Comparison of ENCODE assay signal across 8 mouse cellular contexts in genomic region chr2:32452441-32452971, GRCm38 (mm10). TPM values are rescaled to one million over a fixed set of nuclear protein-coding genes. Genes with fewer than 3 reads are reported as not detected.
DNase-seq lines count a peak whose midpoint lies in the region; ATAC-seq and TF ChIP-seq lines count a peak whose summit lies in the region.

No protein-coding gene starts in this region.

- peaks cover 15% of the 10 kb centered on the region; the same call in 1 of the 2 replicates for H3K36me3 ChIP-seq in heart, embryonic 10.5 days
- no peaks in the 10 kb centered on the region for H3K36me3 ChIP-seq in thymus, adult 2 months (ENCODE audit: control insufficient read depth, insufficient read depth, low read length)
- H3K36me3 ChIP-seq in hindbrain, embryonic 12.5 days: peaks cover 19% of the 10 kb centered on the region
- peaks cover 7% of the 10 kb centered on the region for H3K36me3 ChIP-seq in liver, postnatal 0 days (replicated peaks; ENCODE audit: insufficient read depth, low read length)

- 93% methylated on average over 16 of the region's 16 CpGs for WGBS in heart, embryonic 10.5 days
- 87% methylated on average over 16 of the region's 16 CpGs for WGBS in thymus, adult 2 months
- 94% methylated on average over 16 of the region's 16 CpGs for WGBS in hindbrain, embryonic 12.5 days
- 87% methylated on average over 16 of the region's 16 CpGs for WGBS in liver, postnatal 0 days (ENCODE audit: insufficient replicate concordance)

- H3K27ac ChIP-seq in heart, embryonic 10.5 days: peak overlapping the region; percentile 92
- H3K27ac ChIP-seq in thymus, adult 2 months (ENCODE audit: control insufficient read depth, insufficient read depth, low read length): peak overlapping the region; percentile 75
- H3K27ac ChIP-seq in hindbrain, embryonic 12.5 days: peak overlapping the region; percentile 37; the same call in 1 of the 2 replicates
- peak overlapping the region; percentile 79 for H3K27ac ChIP-seq in liver, postnatal 0 days (ENCODE audit: low read depth)

- H3K4me2 ChIP-seq in hindbrain, embryonic 12.5 days (replicated peaks): peak overlapping the region; percentile 83
- H3K4me2 ChIP-seq in liver, postnatal 0 days (ENCODE audit: low read depth, low read length): peak overlapping the region; percentile 75

- H3K9me3 ChIP-seq in heart, embryonic 10.5 days: no peaks in the 10 kb centered on the region
- H3K9me3 ChIP-seq in hindbrain, embryonic 12.5 days (replicated peaks): no peaks in the 10 kb centered on the region
- no peaks in the 10 kb centered on the region for H3K9me3 ChIP-seq in liver, postnatal 0 days (ENCODE audit: low read length)

- H3K4me3 ChIP-seq in heart, embryonic 10.5 days: peak overlapping the region; percentile 84
- peak overlapping the region; percentile 31 for H3K4me3 ChIP-seq in thymus, adult 2 months (ENCODE audit: control insufficient read depth, insufficient read depth, low read length)
- peak overlapping the region; percentile 88 for H3K4me3 ChIP-seq in hindbrain, embryonic 12.5 days
- H3K4me3 ChIP-seq in liver, postnatal 0 days (ENCODE audit: low read depth, low read length): peak overlapping the region; percentile 41

- TF ChIP-seq EP300 in liver, postnatal 0 days (IDR thresholded peaks at IDR 0.05; ENCODE audit: low read depth): no peak

- no peak for DNase-seq in heart, embryonic 10.5 days (ENCODE audit: low spot score)
- no peak for DNase-seq in heart, adult 9 months (ENCODE audit: low spot score in 2 of 2)
- no peak for DNase-seq in thymus, adult 2 months
- DNase-seq in thymus, postnatal 25 days: no peak
- peak; percentile 40 for DNase-seq in liver, postnatal 0 days
- DNase-seq in testis, postnatal 14 days (ENCODE audit: low spot score): peak; percentile 53
- DNase-seq in adipocyte (ENCODE audit: low spot score): no peak

- peak; percentile 6 for ATAC-seq in hindbrain, embryonic 12.5 days (ENCODE audit: low FRiP score)
- ATAC-seq in liver, postnatal 0 days: no peak

- no peak for TF ChIP-seq CTCF in thymus, adult 2 months (IDR thresholded peaks at IDR 0.05; ENCODE audit: borderline replicate concordance, control insufficient read depth, extremely low read depth, insufficient read depth, low read length, poor library complexity)
- TF ChIP-seq CTCF in liver, postnatal 0 days (IDR thresholded peaks at IDR 0.05; ENCODE audit: low read depth): peak; percentile 31

- H3K4me1 ChIP-seq in heart, embryonic 10.5 days: peaks cover 48% of the 10 kb centered on the region
- peaks cover 33% of the 10 kb centered on the region for H3K4me1 ChIP-seq in thymus, adult 2 months (replicated peaks; ENCODE audit: control insufficient read depth, insufficient read depth, low read length)
- peaks cover 28% of the 10 kb centered on the region for H3K4me1 ChIP-seq in hindbrain, embryonic 12.5 days
- peaks cover 43% of the 10 kb centered on the region for H3K4me1 ChIP-seq in liver, postnatal 0 days (ENCODE audit: insufficient read depth)

- no peaks in the 10 kb centered on the region for H3K27me3 ChIP-seq in heart, embryonic 10.5 days (ENCODE audit: insufficient read depth, poor library complexity, severe bottlenecking)
- H3K27me3 ChIP-seq in thymus, adult 2 months (ENCODE audit: control insufficient read depth, insufficient read depth, low read length): no peaks in the 10 kb centered on the region
- no peaks in the 10 kb centered on the region for H3K27me3 ChIP-seq in hindbrain, embryonic 12.5 days
- no peaks in the 10 kb centered on the region for H3K27me3 ChIP-seq in liver, postnatal 0 days (ENCODE audit: insufficient read depth, low read length)

- TF ChIP-seq POLR2A in thymus, adult 2 months (IDR thresholded peaks at IDR 0.05; ENCODE audit: control insufficient read depth, extremely low read depth, insufficient read depth, low read length, poor library complexity): no peak

- no peak overlapping the region for H3K9ac ChIP-seq in hindbrain, embryonic 12.5 days
- peak overlapping the region; percentile 50 for H3K9ac ChIP-seq in liver, postnatal 0 days (replicated peaks)

RNA-seq across cellular contexts. Expression of gene Slc25a25, which starts 1.3 kb away (rescaled TPM):
- 17.0 and 17.3 TPM in 2 replicates for polyA plus RNA-seq in heart, embryonic 10.5 days (2016; fragmentation: Nextera tagmentation; extraction: Ambion mirVana)
- 25.3 and 29.3 TPM in 2 replicates for polyA plus RNA-seq in thymus, adult 2 months (2012; rRNA removed)
- polyA plus RNA-seq in hindbrain, embryonic 12.5 days (2016; fragmentation: Nextera tagmentation; extraction: Ambion mirVana): 40.2 and 41.6 TPM in 2 replicates
- 32.4 and 36.9 TPM in 2 replicates for polyA plus RNA-seq in liver, postnatal 0 days (2015; fragmentation: Nextera tagmentation; extraction: Ambion mirVana)

RNA-seq across cellular contexts. Expression of gene Naif1, which starts 2.2 kb away (rescaled TPM):
- polyA plus RNA-seq in heart, embryonic 10.5 days (2016; fragmentation: Nextera tagmentation; extraction: Ambion mirVana): 5.4 and 5.5 TPM in 2 replicates
- 8.8 and 9.2 TPM in 2 replicates for polyA plus RNA-seq in thymus, adult 2 months (2012; rRNA removed)
- 5.9 and 6.2 TPM in 2 replicates for polyA plus RNA-seq in hindbrain, embryonic 12.5 days (2016; fragmentation: Nextera tagmentation; extraction: Ambion mirVana)
- 1.6 and 1.8 TPM in 2 replicates for polyA plus RNA-seq in liver, postnatal 0 days (2015; fragmentation: Nextera tagmentation; extraction: Ambion mirVana)

RNA-seq across cellular contexts. Expression of gene Ptges2, which starts 56.8 kb away (rescaled TPM):
- polyA plus RNA-seq in heart, embryonic 10.5 days (2016; fragmentation: Nextera tagmentation; extraction: Ambion mirVana): 34.4 and 46.6 TPM in 2 replicates
- 17.9 and 24.7 TPM in 2 replicates for polyA plus RNA-seq in thymus, adult 2 months (2012; rRNA removed)
- 34.5 and 35.1 TPM in 2 replicates for polyA plus RNA-seq in hindbrain, embryonic 12.5 days (2016; fragmentation: Nextera tagmentation; extraction: Ambion mirVana)
- 13.8 and 15.7 TPM in 2 replicates for polyA plus RNA-seq in liver, postnatal 0 days (2015; fragmentation: Nextera tagmentation; extraction: Ambion mirVana)

Comparison
In these comparisons a context has a peak if more than half of its experiments do, and no peak if none do; other contexts are left out.
1. DNase-seq: peak in liver, postnatal 0 days (single experiment) and testis, postnatal 14 days (single experiment); none in heart, embryonic 10.5 days (single experiment), heart, adult 9 months (0 of 2), thymus, adult 2 months (single experiment), thymus, postnatal 25 days (single experiment) and adipocyte (single experiment).
2. H3K27ac ChIP-seq: peak in every context shown above with its lines; median percentile 92 in heart, embryonic 10.5 days; 79 in liver, postnatal 0 days; 75 in thymus, adult 2 months; 37 in hindbrain, embryonic 12.5 days.
3. H3K4me3 ChIP-seq: peak in every context shown above with its lines; median percentile 88 in hindbrain, embryonic 12.5 days; 84 in heart, embryonic 10.5 days; 41 in liver, postnatal 0 days; 31 in thymus, adult 2 months.